Mouse (Mus musculus) lung, adult 2 months (tissue): ENCODE measurements around the gene Mamstr.

Experiments used
- CTCF ChIP-seq: fragments of 200-500 bp; IDR thresholded peaks from 2 replicates; pipeline ENCODE4 v1.5.1; 2011; ENCODE audit warnings: mild to moderate bottlenecking, low read length, control low read depth; ENCODE audit not compliant: insufficient read depth
- POLR2A ChIP-seq: fragments of 200-500 bp; IDR thresholded peaks from 2 replicates; pipeline ENCODE4 v1.6.1; 2011; ENCODE audit warnings: low read depth, mild to moderate bottlenecking, control low read depth, low read length, borderline replicate concordance; ENCODE audit errors: extremely low read depth

DNA sequence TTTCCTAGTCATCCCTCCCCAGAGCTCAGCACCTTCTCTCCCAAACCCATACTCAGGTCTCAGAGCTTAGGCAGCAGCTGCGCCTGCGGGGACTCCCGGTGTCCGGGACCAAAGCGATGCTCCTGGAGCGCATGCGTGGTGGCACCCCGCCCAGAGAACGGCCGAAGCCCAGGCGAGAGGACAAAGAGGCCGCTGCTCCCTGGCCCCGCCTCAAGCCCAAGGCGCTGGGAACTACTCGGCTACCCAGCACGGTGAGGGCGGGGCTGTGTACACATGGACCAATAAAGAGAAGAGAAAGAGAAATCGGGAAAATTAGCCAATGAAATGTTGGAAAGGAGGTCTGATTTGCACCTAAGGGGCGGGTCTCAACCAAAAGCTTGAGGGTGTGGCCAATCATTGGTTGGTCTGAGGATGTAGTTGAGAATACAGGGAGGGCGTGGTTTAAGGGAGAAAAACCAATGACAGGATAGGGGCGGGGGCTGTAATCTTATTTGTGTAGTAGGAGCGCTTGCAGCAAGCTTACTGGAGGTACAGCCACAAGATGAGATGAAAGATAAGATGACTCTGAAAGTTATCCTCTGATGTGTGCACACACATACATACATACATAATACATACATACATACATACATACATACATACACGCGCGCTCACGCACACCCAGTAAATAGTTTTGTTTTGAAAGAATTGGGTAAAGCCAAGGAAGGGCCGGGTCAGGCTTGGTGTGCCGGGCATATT lies 3.8 kb downstream of the Mamstr start:
- TF ChIP-seq CTCF (no peak), POLR2A (peak; percentile 49; the same call in 1 of the 2 replicates)
